Mouse (Mus musculus) stomach, postnatal 0 days (tissue): Measurements from ENCODE around the gene Dnm3.

Source experiments
- CTCF ChIP-seq: IDR thresholded peaks from 2 replicates; pipeline ENCODE4 v1.5.1; 2016; ENCODE audit warnings: antibody characterized with exemption, low read depth, mild to moderate bottlenecking, moderate library complexity
- EP300 ChIP-seq: optimal IDR thresholded peaks from 2 replicates; pipeline ENCODE3; 2016; ENCODE audit warnings: antibody characterized with exemption

- no peak for TF ChIP-seq CTCF
- TF ChIP-seq EP300: no peak
These were observed 165.7 kb downstream of the Dnm3 start for GRCm38 (mm10) chr1:162312152-162312551.
